Mouse (Mus musculus): ENCODE results near the gene Uhrf1. TPM values are rescaled to one million over a fixed set of nuclear protein-coding genes. Genes with fewer than 3 reads are reported as not detected.

Gene Uhrf1
- polyA plus RNA-seq, 1 experiment from 2014 or later: 23.5 TPM

DNA sequence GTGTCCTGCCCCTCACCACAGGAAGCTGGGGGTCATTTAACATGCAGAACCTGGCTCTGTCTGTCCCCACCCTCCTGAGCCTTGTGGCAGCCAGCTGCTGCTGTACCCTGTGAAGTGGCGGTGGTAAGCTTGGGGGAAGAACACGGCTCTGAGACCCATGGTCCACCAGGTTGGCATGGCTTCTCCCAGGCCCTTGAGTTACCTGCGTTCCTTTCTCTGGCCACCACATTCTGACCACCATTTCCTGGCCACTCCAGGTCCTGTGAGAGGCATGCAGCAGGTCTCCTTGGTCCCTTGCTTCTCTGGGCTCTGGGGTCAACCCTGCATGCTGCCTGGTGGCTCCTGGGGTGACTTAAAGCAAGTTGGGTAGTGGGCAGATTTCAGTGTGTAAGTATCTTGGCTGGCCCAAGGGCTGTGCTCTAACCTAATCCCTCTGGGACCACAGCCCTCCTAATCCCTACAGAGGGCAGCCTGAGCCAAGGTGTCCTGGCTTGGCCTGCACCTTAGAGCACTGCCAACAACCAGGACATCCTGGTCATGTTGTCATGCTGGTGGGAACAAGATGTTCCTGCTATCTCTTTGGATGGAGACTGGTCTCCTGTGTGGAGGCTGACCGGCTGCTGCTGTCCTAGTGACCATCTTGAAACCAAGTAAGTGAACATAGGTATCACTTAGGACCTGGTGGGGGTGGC, 10.4 kb upstream of the Uhrf1 start, which contains the start of gene Plin3:
Plin3 (minus strand) TSS at position 343 of the 692 bp plus-strand sequence.
- H3K4me2 ChIP-seq (replicated peaks; ENCODE audit: low read depth): peak within 1 kb of the TSS; percentile 72
- no peaks in the 10 kb centered on the region for H3K4me1 ChIP-seq (replicated peaks; ENCODE audit: control insufficient read depth, insufficient read depth, low read length)
- H3K9me3 ChIP-seq (ENCODE audit: control insufficient read depth): no peaks in the 10 kb centered on the region
- H3K27ac ChIP-seq (ENCODE audit: low read depth, low read length): peak within 1 kb of the TSS; percentile 95; the same call in 1 of the 2 replicates
- no peak for TF ChIP-seq CTCF (IDR thresholded peaks at IDR 0.05; ENCODE audit: low read depth)
- H3K27me3 ChIP-seq (replicated peaks; ENCODE audit: control insufficient read depth, insufficient read depth, low read length): no peaks in the 10 kb centered on the region
- WGBS: 96% methylated on average over 4 of the region's 4 CpGs
- H3K4me3 ChIP-seq (ENCODE audit: low read depth, low read length): no peak within 1 kb of the TSS
- no peak within 1 kb of the TSS for H3K9ac ChIP-seq (ENCODE audit: low read depth, low read length)
- H3K36me3 ChIP-seq (ENCODE audit: control insufficient read depth, insufficient read depth): no peaks in the 10 kb centered on the region
- ATAC-seq: no peak

DNA sequence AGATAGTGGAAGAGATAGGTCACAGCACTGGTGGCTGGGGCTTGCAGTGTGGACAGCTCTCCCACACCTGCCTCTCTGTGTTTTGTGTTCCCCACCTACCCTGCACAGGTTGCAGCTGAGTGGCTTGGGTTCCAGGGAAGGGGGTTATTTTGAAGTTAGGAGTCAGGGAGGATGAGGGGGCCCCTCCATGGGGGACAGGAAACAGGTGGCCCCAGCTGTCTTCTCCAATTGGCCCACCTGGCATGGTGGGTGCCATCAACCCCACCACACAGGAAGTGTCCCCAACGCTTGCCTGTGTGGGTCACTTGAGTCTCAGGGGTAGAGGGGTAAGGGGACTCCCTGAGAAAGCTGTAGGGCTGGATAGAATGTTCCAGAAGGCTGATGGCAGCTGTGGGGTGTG, 9.8 kb upstream of the Uhrf1 start:
- no peak for ATAC-seq
- TF ChIP-seq CTCF (IDR thresholded peaks at IDR 0.05; ENCODE audit: low read depth): no peak
- Histone ChIP-seq H3K36me3 (ENCODE audit: control insufficient read depth, insufficient read depth) (no peaks in the 10 kb centered on the region), H3K9ac (ENCODE audit: low read depth, low read length) (no peak overlapping the region), H3K4me3 (ENCODE audit: low read depth, low read length) (no peak overlapping the region), H3K9me3 (ENCODE audit: control insufficient read depth) (no peaks in the 10 kb centered on the region), H3K4me1 (replicated peaks; ENCODE audit: control insufficient read depth, insufficient read depth, low read length) (no peaks in the 10 kb centered on the region), H3K4me2 (replicated peaks; ENCODE audit: low read depth) (no peak overlapping the region), H3K27ac (ENCODE audit: low read depth, low read length) (no peak overlapping the region), H3K27me3 (replicated peaks; ENCODE audit: control insufficient read depth, insufficient read depth, low read length) (no peaks in the 10 kb centered on the region)
- 77% methylated on average over 1 of the region's 1 CpGs for WGBS

DNA sequence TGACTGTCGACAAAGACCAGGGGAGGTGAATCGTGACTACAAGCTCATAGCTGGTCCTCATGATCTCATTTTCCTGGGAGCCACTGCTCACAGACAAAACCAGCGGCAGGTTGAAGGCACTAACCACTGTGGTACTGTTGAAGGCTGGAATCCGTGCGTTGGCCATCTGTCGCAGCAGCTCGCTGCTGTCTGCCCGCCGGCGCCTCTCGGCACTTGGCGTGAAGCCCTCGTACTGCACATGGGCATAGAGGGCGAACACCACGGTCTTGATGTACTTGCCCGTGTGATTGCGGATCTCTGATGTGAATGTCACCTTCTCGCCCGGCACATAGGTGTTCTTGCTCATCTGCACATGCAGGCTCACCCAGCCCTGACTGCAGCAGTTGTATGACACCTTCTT, 8.9 kb upstream of the Uhrf1 start:
- Histone ChIP-seq H3K4me1 (replicated peaks; ENCODE audit: control insufficient read depth, insufficient read depth, low read length) (no peaks in the 10 kb centered on the region), H3K9me3 (ENCODE audit: control insufficient read depth) (no peaks in the 10 kb centered on the region), H3K27ac (ENCODE audit: low read depth, low read length) (no peak overlapping the region), H3K9ac (ENCODE audit: low read depth, low read length) (no peak overlapping the region), H3K4me2 (replicated peaks; ENCODE audit: low read depth) (no peak overlapping the region), H3K27me3 (replicated peaks; ENCODE audit: control insufficient read depth, insufficient read depth, low read length) (no peaks in the 10 kb centered on the region), H3K36me3 (ENCODE audit: control insufficient read depth, insufficient read depth) (no peaks in the 10 kb centered on the region), H3K4me3 (ENCODE audit: low read depth, low read length) (no peak overlapping the region)
- no peak for ATAC-seq
- WGBS: 94% methylated on average over 19 of the region's 19 CpGs
- no peak for TF ChIP-seq CTCF (IDR thresholded peaks at IDR 0.05; ENCODE audit: low read depth)

DNA sequence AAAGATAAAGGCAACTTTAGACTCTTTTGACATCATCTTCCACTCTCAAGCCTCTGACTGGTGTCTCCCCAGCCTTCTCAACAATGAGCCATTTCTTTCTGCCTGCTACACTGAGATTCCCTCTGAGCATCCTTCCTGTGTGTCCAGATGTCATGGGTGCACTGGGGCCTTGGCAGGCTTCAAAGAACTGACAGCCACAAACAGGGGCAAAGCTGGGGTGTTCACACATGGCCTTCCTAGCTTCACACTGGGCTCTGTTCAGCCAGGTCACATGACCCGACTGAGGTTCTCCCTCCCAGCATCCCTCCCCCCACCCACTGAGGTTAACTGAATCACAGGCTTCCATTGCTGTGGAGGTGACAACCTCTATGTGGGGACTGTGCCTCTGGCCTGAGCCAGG, 6.9 kb upstream of the Uhrf1 start:
- H3K36me3 ChIP-seq (ENCODE audit: control insufficient read depth, insufficient read depth): no peaks in the 10 kb centered on the region
- no peak overlapping the region for H3K4me3 ChIP-seq (ENCODE audit: low read depth, low read length)
- no peaks in the 10 kb centered on the region for H3K4me1 ChIP-seq (replicated peaks; ENCODE audit: control insufficient read depth, insufficient read depth, low read length)
- H3K27me3 ChIP-seq (replicated peaks; ENCODE audit: control insufficient read depth, insufficient read depth, low read length): no peaks in the 10 kb centered on the region
- H3K27ac ChIP-seq (ENCODE audit: low read depth, low read length): no peak overlapping the region
- WGBS: 68% methylated on average over 1 of the region's 1 CpGs
- no peak for ATAC-seq
- no peak overlapping the region for H3K9ac ChIP-seq (ENCODE audit: low read depth, low read length)
- no peaks in the 10 kb centered on the region for H3K9me3 ChIP-seq (ENCODE audit: control insufficient read depth)
- H3K4me2 ChIP-seq (replicated peaks; ENCODE audit: low read depth): no peak overlapping the region
- TF ChIP-seq CTCF (IDR thresholded peaks at IDR 0.05; ENCODE audit: low read depth): no peak

DNA sequence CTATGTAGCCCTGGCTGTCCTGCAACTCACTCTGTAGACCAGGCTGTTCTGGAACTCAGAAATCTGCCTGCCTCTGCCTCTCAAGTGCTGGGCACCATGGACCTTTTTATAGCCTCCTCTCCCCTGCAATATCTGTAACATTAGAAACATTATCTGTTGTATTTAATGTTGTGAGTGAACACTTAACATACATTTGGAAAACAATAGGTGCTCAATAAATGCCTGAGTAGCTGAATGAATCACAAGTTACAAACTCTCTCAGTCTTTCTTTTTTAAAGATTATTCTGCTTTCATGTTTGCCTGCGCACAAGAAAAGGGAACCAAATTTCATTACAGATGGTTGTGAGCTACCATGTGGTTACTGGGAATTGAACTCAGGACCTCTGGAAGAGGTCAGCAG, 4.9 kb upstream of the Uhrf1 start:
- no peak overlapping the region for H3K9ac ChIP-seq (ENCODE audit: low read depth, low read length)
- ATAC-seq: no peak
- 100% methylated on average over 1 of the region's 1 CpGs for WGBS
- no peaks in the 10 kb centered on the region; the same call in 1 of the 2 replicates for H3K4me1 ChIP-seq (replicated peaks; ENCODE audit: control insufficient read depth, insufficient read depth, low read length)
- H3K36me3 ChIP-seq (ENCODE audit: control insufficient read depth, insufficient read depth): no peaks in the 10 kb centered on the region
- H3K9me3 ChIP-seq (ENCODE audit: control insufficient read depth): no peaks in the 10 kb centered on the region
- H3K4me3 ChIP-seq (ENCODE audit: low read depth, low read length): no peak overlapping the region
- H3K4me2 ChIP-seq (replicated peaks; ENCODE audit: low read depth): no peak overlapping the region
- TF ChIP-seq CTCF (IDR thresholded peaks at IDR 0.05; ENCODE audit: low read depth): no peak
- H3K27me3 ChIP-seq (replicated peaks; ENCODE audit: control insufficient read depth, insufficient read depth, low read length): no peaks in the 10 kb centered on the region
- H3K27ac ChIP-seq (ENCODE audit: low read depth, low read length): no peak overlapping the region

DNA sequence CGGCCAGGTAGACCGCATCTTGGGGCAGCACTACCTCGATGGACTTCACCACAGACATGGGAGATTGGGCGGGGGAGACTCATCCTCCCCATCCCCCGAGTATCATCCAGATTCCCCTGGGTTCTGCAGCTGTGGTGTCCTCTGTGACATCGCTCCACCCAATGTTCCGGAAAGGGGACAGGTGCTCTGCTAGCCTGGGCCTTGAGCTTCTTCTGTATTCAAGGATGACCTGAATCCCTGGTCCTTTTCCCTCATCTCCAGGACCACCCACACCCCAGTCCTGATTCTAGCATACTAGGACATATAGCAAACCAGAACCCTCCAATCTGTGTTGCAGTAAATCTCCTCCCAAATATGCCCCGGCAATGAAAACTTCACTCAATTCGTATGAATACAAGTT, 2.9 kb upstream of the Uhrf1 start, which contains the start of gene Arrdc5:
Arrdc5 (minus strand) TSS at position 101 of the 400 bp plus-strand sequence.
- Histone ChIP-seq H3K27ac (ENCODE audit: low read depth, low read length) (no peak within 1 kb of the TSS), H3K4me1 (replicated peaks; ENCODE audit: control insufficient read depth, insufficient read depth, low read length) (no peaks in the 10 kb centered on the region; the same call in 1 of the 2 replicates), H3K4me3 (ENCODE audit: low read depth, low read length) (no peak within 1 kb of the TSS), H3K4me2 (replicated peaks; ENCODE audit: low read depth) (no peak within 1 kb of the TSS), H3K9ac (ENCODE audit: low read depth, low read length) (no peak within 1 kb of the TSS), H3K9me3 (ENCODE audit: control insufficient read depth) (no peaks in the 10 kb centered on the region), H3K27me3 (replicated peaks; ENCODE audit: control insufficient read depth, insufficient read depth, low read length) (no peaks in the 10 kb centered on the region), H3K36me3 (ENCODE audit: control insufficient read depth, insufficient read depth) (no peaks in the 10 kb centered on the region)
- 87% methylated on average over 9 of the region's 9 CpGs for WGBS
- ATAC-seq: no peak
- no peak for TF ChIP-seq CTCF (IDR thresholded peaks at IDR 0.05; ENCODE audit: low read depth)

Measured in intestine, postnatal 0 days (tissue).